Mouse (Mus musculus): ENCODE data around the gene Cfap65.

DNA sequence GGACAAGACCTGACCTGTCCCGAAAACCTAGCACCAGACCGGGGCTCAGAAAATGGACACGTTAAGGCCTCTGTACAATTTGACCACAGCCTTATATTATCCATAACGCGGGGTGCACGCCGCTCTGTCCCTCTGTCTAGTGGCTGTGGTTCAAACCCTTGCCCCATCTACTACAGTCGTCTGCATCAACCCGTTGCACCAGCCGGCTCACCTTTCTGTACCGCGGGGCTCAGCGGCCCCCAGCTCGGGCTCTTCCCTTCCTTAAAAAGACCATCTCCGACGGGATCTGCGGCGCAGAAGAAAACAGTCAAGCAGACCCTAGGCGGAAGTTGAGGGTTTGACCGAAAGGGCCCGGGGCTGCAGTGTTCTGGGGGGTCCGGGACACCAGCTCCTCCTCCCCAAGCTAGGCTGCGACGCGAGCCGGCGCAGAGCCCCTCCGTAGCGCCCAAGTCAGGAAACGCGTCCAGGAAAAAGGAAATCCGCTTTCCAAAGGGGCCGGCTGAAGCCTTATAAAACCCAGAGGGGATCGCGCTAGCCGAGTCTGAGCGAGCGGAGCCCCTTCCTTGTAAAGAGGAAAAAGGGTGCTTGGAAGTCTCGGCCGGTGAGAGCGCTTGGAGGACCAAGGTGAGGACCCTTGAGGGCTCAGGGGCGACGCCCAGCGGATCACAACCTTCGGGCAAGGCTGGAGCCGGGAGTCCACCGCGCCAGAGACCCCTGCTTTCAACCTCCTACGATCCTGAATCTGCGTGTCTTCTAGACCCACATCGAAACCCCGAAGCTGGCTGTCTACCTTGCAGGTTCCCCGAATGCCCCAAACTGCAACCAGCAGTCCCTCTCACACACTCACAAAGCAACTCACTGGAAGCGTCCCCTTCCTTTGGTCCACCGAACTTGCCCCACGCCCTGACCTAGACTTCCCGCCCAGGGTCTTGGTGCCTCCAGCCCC is 50.9 kb downstream of the Cfap65 start:
- no peak for TF ChIP-seq POLR2A (IDR thresholded peaks at IDR 0.05; ENCODE audit: borderline replicate concordance, low read depth, low read length)
- TF ChIP-seq CTCF (IDR thresholded peaks at IDR 0.05; ENCODE audit: low read depth, low read length), result no peak

All from bone marrow macrophage, adult 2 months (primary cell).